Mouse (Mus musculus) kidney, postnatal 0 days (tissue): ENCODE results near the gene Mapk1ip1. TPM values are rescaled to one million over a fixed set of nuclear protein-coding genes. Genes with fewer than 3 reads are reported as not detected.

ENCODE experiments used
- ATAC-seq: fragments of 200-750 bp; cut with Nextera tagmentation; replicated peaks from 2 replicates; pipeline ENCODE4 v1.8.0; 2017; ENCODE audit warnings: low read depth, moderate number of reproducible peaks, moderate TSS enrichment, moderate library complexity; ENCODE audit not compliant: low FRiP score
- DNase-seq: peaks from one replicate; pipeline ENCODE4 v3.0.0-alpha.2; 2016; ENCODE audit warnings: low spot score
- H3K27ac ChIP-seq: fragments of 300-500 bp; sonication (generic); 2 replicates; pipeline ENCODE4 v1.5.1; 2014; ENCODE audit warnings: mild to moderate bottlenecking
- H3K27me3 ChIP-seq: fragments of 300-500 bp; sonication (generic); 2 replicates; pipeline ENCODE4 v1.6.1; 2014; ENCODE audit warnings: low read length, mixed read lengths; ENCODE audit not compliant: insufficient read depth
- H3K36me3 ChIP-seq: fragments of 300-500 bp; sonication (generic); 2 replicates; pipeline ENCODE4 v1.6.1; 2014; ENCODE audit warnings: low read length, mixed read lengths; ENCODE audit not compliant: insufficient read depth
- H3K4me1 ChIP-seq: fragments of 300-500 bp; sonication (generic); replicated peaks from 2 replicates; pipeline ENCODE4 v1.6.1; 2014; ENCODE audit warnings: antibody characterized with exemption, low read length, mixed read lengths; ENCODE audit not compliant: insufficient read depth
- H3K4me2 ChIP-seq: fragments of 300-500 bp; sonication (generic); 2 replicates; pipeline ENCODE4 v1.6.1; 2014; ENCODE audit warnings: mild to moderate bottlenecking, low read length, moderate library complexity, mixed read lengths
- H3K4me3 ChIP-seq: fragments of 300-500 bp; sonication (generic); replicated peaks from 2 replicates; pipeline ENCODE4 v1.5.1; 2014; ENCODE audit warnings: low read depth, low read length
- H3K9ac ChIP-seq: fragments of 300-500 bp; sonication (generic); 2 replicates; pipeline ENCODE4 v1.6.1; 2014; ENCODE audit warnings: low read depth, low read length
- H3K9me3 ChIP-seq: fragments of 300-500 bp; sonication (generic); replicated peaks from 2 replicates; pipeline ENCODE4 v1.6.1; 2016; ENCODE audit warnings: low read length, inconsistent platforms, mixed read lengths
- CTCF ChIP-seq: IDR thresholded peaks from 2 replicates; pipeline ENCODE4 v1.5.1; 2016; ENCODE audit warnings: antibody characterized with exemption, low read depth, mild to moderate bottlenecking, moderate library complexity
- WGBS: fragments of 180-500 bp; shearing (Covaris S2); extraction: QIAGEN DNeasy Blood & Tissue Kit; methylation state at CpG from one replicate; pipeline ENCODE4 v1.1.7; 2014; 5-methylcytosine and 5-hydroxymethylcytosine counted together
- polyA plus RNA-seq: library from polyadenylated mRNA; unstranded; fragments of >200 nt; fragmentation: Nextera tagmentation; extraction: Ambion mirVana; gene quantifications from 2 replicates; pipeline ENCODE4 v1.2.1, GENCODE M21; 2015

The Mapk1ip1 gene
- polyA plus RNA-seq, 1 experiment from 2014 or later, result 19.5 TPM

GRCm38 (mm10) chr7:138818314-138818713 lies 27.8 kb downstream of the Mapk1ip1 start:
- no peak for ATAC-seq
- 64% methylated on average over 4 of the region's 4 CpGs for WGBS
- H3K27me3 ChIP-seq, result no peaks in the 10 kb centered on the region
- H3K9me3 ChIP-seq, result no peaks in the 10 kb centered on the region
- H3K4me3 ChIP-seq, result no peak overlapping the region
- no peak overlapping the region for H3K9ac ChIP-seq
- DNase-seq, result peak; percentile 22
- peak; percentile 53 for TF ChIP-seq CTCF
- no peak overlapping the region for H3K27ac ChIP-seq
- H3K4me1 ChIP-seq, result no peaks in the 10 kb centered on the region
- H3K4me2 ChIP-seq, result no peak overlapping the region
- no peaks in the 10 kb centered on the region for H3K36me3 ChIP-seq

- no peak overlapping the region for H3K27ac ChIP-seq
- DNase-seq (peak; percentile 11), ATAC-seq (no peak)
- no peaks in the 10 kb centered on the region for H3K27me3 ChIP-seq
- H3K4me3 ChIP-seq, result no peak overlapping the region
- H3K4me2 ChIP-seq, result no peak overlapping the region
- no peak for TF ChIP-seq CTCF
- H3K9me3 ChIP-seq, result no peaks in the 10 kb centered on the region
- no peaks in the 10 kb centered on the region for H3K4me1 ChIP-seq
- no peaks in the 10 kb centered on the region for H3K36me3 ChIP-seq
- no peak overlapping the region for H3K9ac ChIP-seq
- 49% methylated on average over 11 of the region's 11 CpGs for WGBS
These were observed 32.7 kb downstream of the Mapk1ip1 start for GRCm38 (mm10) chr7:138813213-138813875.

GRCm38 (mm10) chr7:138807146-138807545 lies 38.9 kb downstream of the Mapk1ip1 start:
- ATAC-seq, result no peak

GRCm38 (mm10) chr7:138803386-138803785 lies 42.7 kb downstream of the Mapk1ip1 start:
- no peak for ATAC-seq
- DNase-seq, result peak; percentile 61
- H3K36me3 ChIP-seq, result no peaks in the 10 kb centered on the region
- H3K27ac ChIP-seq, result no peak overlapping the region
- TF ChIP-seq CTCF, result no peak
- H3K4me3 ChIP-seq, result no peak overlapping the region
- H3K9me3 ChIP-seq, result no peaks in the 10 kb centered on the region; the same call in 1 of the 2 replicates
- no peak overlapping the region for H3K9ac ChIP-seq
- H3K4me1 ChIP-seq, result 0 out of 2 replicates have a peak, but pooled peaks cover 6% of the 10 kb centered on the region
- 28% methylated on average over 4 of the region's 4 CpGs for WGBS
- no peak overlapping the region for H3K4me2 ChIP-seq
- H3K27me3 ChIP-seq, result no peaks in the 10 kb centered on the region

More at GRCm38 (mm10) chr7:138807146-138807545, 38.9 kb downstream of the Mapk1ip1 start:
- Histone ChIP-seq H3K4me2 (no peak overlapping the region), H3K4me1 (0 out of 2 replicates have a peak, but pooled peaks cover 6% of the 10 kb centered on the region), H3K27ac (no peak overlapping the region), H3K27me3 (no peaks in the 10 kb centered on the region), H3K36me3 (no peaks in the 10 kb centered on the region), H3K9ac (no peak overlapping the region), H3K9me3 (no peaks in the 10 kb centered on the region; the same call in 1 of the 2 replicates), H3K4me3 (no peak overlapping the region)
- 90% methylated on average over 3 of the region's 3 CpGs for WGBS
- TF ChIP-seq CTCF, result no peak
- no peak for DNase-seq

GRCm38 (mm10) chr7:138788109-138788508 lies 58.0 kb downstream of the Mapk1ip1 start:
- peak; percentile 24 for DNase-seq
- no peak for ATAC-seq
- no peaks in the 10 kb centered on the region for H3K36me3 ChIP-seq
- H3K4me1 ChIP-seq, result no peaks in the 10 kb centered on the region
- H3K9ac ChIP-seq, result no peak overlapping the region
- WGBS, result 72% methylated on average over 5 of the region's 5 CpGs
- no peak overlapping the region for H3K27ac ChIP-seq
- no peak overlapping the region for H3K4me2 ChIP-seq
- no peaks in the 10 kb centered on the region for H3K27me3 ChIP-seq
- H3K9me3 ChIP-seq, result no peaks in the 10 kb centered on the region
- TF ChIP-seq CTCF, result no peak
- no peak overlapping the region for H3K4me3 ChIP-seq

Other genes starting within 250 kb of the Mapk1ip1 start
- 32.1 and 33.2 TPM in 2 replicates for gene Ppp2r2d, start 194 bp downstream of the Mapk1ip1 start, polyA plus RNA-seq
- 125 and 129 TPM in 2 replicates for gene Bnip3, start 63.2 kb upstream of the Mapk1ip1 start, polyA plus RNA-seq
- 0.05 TPM in 1 of 2 replicates, not detected in the other for gene Jakmip3, start 94.5 kb upstream of the Mapk1ip1 start, polyA plus RNA-seq
- 7.5 and 9.6 TPM in 2 replicates for gene Dpysl4, start 239.7 kb upstream of the Mapk1ip1 start, polyA plus RNA-seq